Mouse (Mus musculus): Measurements from ENCODE around the gene Gm815.

Gm815 gene

DNA sequence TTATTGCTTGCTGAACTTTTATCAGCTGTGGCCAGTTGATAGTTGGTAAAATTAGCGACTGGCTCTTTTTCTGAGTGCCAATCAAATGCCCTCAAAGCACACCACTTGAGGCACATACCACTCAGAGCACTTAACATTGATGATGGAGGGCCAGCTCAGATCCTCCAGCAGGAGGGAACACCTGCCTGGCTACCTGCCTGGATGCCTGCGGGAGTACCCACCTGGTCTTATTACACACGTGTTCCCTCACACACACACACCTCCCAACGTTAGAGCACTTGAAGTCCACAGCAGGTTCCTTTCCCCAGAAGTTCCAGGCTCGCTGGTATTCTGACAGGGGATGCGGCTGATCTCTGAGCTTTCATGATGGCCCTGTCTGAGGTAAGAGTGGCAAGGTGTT lies at the start of gene Gm815:
TSS of gene Gm815 (plus strand) at position 266 of the 400 bp plus-strand sequence.
- DNase-seq (ENCODE audit: low read depth, low spot score), result no peak

DNA sequence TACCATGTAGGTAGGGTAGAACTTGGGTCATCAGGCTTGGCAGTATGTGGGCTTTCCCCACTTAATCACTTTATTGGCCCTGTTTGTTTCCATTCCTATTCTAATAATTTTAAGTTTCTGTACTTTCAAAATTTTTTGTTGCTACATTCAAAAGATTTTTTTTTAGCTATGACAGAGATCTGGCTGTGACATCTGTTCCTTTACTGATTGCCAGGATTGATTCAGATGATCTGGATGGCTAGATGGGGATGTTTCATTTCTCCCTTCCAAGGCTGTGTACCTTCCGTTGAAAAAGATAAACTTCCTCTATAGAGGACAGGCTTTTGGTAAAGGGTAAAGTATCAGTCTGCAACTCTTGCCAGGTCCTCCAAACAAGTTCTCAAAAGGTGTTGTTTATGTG lies 48.1 kb upstream of the Gm815 start:
- DNase-seq (ENCODE audit: low read depth, low spot score), result no peak

DNA sequence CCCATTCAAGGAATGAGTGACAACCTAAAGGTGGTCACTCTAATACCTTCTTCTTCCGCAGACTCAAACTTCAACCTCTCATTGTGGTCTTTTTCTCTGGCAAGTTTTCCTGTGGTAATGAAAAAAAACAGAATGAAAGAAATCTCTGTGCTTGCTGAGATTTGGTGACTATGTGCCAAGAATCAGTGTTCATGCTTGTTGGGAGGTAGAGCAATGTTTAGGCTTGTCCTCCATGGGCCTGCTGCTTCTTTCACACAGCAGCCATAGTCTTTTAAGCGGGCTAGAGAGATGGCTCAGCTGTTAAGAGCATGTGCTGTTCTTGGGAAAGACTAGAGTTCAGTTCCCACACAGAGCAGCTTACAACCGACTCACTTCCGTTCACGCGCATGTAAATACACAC lies 41.8 kb upstream of the Gm815 start:
- no peak for DNase-seq (ENCODE audit: low read depth, low spot score)

DNA sequence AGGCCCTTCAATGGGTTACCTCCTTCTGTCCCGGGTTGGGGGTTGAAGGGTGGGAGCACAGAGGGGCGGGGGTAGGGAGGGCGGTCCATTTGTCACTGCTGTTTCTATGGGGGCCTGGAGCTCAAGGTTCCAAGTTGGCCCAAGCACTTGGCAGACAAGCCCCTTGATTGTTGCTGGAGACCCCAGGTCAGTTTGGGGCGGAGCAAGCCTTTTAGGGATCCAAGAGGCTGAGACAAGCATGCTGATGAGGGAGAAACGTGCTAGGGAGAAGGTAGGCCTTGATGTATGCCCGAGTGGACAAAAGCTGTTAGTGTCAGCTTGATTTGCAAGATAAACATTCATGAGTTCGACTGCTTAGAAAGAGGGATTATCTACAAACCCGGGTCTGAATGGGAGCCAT lies 40.9 kb upstream of the Gm815 start:
- DNase-seq (ENCODE audit: low read depth, low spot score), result no peak

DNA sequence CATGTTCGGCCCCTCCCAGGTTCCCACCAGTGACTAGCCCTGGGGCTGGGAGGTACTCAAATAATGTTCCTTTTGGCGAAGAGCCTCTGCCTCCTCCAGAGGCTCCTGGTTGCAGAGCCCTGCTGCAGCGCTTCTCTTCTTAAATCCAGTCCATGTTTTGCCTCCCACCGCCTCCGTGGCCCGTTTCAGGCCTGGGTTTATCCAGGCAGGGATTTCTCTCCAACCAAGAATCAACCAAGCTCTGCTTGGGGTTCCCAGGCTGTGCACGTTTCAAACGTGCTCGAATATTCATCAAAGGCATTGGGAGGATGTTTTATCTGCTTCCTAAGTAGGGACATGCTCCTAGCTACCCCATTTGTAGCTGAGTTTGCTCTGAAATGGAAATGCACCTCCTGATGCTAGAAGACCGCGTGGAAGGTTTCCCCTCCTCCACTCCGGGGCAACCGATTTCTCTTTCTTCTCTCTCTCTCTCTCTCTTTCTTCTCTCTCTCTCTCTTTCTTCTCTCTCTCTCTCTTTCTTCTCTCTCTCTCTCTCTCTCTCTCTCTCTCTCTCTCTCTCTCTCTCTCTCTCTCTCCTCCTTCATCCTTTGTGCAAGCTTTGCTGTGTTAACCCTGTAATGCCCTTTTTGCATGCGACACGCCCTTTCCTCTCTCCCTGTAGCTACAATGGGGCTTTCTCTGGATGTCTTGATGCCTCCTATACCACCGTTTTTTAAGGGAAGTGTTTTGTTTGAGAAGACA lies 40.2 kb upstream of the Gm815 start:
- DNase-seq (ENCODE audit: low read depth, low spot score), result peak; percentile 91

DNA sequence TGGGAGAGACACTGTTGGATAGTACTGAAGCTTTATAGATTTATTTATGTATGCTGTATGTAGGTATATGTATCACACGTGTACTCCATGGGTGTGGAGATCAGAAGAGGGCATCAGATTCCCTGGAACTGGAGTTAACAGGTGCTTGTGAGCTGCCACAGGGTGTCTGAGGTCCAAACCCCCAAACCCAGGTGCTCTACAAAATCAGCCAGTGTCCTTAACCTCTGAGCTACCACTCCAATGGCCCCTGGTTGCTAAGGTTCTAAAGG lies 39.7 kb upstream of the Gm815 start:
- no peak for DNase-seq (ENCODE audit: low read depth, low spot score)

DNA sequence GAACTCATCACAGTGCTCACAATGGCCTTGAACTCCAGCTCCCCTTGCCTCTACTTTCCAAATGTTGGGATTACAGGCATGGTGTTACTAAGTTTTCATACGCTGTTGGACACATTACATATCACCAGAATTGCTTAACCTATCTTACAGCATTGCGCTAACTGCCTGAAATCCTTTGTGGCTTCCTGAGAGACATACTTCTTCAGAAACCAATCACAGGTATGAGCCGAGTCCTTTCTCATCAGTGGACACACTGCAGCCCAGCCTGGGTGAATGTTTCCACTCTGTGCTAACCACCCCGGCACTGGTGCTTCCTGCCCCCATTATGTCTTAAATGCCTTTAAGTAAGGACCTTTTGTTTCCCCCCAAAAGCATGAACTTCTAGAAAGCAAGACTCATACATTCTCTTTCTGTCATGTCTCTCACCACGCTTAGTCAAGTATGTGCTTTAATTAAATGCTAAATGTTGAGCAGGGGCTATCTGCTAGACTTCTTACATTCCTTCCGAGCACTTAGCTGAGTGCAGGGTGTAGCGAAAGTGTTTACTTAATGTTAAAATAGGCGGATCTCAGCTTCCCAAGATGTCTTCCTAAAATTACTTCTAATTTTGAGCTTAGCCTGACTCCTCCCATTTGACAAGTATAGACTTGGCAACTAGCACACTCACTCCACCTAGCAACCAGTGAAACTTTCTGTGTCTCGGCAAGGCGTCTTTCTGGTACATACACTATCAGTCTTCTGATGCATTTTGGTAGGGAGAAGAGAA lies 34.5 kb upstream of the Gm815 start:
- no peak for DNase-seq (ENCODE audit: low read depth, low spot score)

DNA sequence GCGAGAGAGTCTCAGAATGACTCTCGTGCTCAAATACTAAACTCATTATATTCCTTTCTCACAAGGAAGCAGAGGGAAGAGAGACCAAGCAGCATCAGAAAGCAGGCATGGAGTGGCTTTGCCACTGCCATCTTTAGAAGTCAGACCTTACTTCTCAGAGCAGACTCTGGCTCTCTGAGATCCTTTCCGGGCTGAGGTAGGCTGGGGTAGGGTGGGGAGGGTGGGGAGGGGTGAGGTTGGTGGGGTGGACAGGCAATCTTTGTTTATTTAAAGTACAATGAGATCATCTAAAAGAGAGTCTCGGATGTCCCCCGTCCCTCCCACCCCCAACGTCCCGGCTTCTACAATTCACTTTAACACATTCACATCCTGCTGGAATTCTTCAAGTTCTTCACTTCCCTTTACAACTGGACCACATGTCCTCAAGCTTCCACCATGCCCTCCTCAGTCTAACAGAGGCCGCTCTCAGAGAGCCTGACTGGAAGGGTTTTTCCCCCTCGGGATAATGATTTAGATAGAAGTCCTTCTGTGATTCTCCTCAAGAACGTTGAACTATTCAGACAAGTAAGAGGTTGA lies 33.3 kb upstream of the Gm815 start:
- no peak for DNase-seq (ENCODE audit: low read depth, low spot score)

DNA sequence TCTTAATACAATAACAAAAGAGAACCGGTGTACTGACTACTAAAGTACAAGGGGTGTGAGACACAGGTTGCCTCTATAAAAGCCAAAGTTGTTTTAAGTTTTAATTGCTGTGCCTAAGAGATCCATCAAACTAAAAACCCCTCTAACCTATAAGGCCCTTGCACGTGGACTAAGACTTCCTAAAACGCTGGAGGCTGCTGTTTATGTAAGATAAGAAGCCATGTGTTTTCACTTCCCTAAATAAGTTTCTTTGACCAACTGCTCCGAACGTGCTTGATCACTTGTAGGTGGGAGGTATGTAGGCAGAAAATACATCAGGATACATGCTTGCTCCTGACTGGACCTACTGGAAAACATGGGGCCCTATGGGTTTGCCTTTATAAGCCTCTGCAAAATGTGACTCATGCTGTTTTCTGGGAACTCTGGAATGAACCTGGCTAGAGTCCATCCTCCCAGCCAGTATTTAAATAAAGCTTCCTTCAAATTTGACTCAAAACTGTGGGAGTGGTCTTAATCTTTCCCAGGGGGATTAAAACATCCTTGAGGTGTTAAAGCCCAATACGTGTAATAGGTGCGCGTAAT lies 31.9 kb upstream of the Gm815 start:
- no peak for DNase-seq (ENCODE audit: low read depth, low spot score)

DNA sequence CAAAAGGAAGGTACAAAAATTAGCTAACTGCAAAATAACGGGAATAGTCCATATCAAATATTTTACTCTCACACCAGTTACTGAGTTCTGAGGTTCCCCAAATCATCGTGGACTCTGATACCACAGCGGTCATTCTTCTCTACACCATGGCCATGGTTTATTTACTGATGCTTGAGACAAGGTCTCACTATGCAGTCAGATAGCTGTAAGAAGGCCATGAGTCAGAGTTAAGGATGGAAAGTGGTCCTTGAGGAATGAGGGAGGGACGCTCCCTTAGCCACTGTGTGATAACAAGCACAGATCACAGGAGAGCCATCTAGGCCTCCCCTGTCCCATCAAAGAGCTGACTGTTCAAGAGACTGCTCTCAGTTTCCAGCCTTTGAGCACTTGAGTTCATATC lies 31.0 kb upstream of the Gm815 start:
- no peak for DNase-seq (ENCODE audit: low read depth, low spot score)

DNA sequence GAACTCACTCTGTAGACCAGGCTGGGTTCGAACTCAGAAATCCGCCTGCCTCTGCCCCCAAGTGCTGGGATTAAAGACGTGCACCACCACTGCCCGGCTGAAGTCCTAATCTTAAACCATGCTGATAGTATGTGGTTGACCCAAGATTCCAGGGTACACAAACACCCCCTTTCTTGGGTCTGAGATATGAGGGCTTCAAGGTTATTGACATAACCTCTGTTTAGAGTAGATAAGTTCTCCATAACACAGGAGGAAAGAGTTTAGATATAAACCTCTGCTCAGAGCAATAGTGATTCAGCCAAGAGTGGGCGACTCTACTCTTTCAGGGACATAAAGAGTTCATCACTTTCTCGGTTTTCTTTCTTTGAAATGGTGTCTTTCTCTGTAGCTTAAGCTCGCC lies 30.5 kb upstream of the Gm815 start:
- no peak for DNase-seq (ENCODE audit: low read depth, low spot score)

DNA sequence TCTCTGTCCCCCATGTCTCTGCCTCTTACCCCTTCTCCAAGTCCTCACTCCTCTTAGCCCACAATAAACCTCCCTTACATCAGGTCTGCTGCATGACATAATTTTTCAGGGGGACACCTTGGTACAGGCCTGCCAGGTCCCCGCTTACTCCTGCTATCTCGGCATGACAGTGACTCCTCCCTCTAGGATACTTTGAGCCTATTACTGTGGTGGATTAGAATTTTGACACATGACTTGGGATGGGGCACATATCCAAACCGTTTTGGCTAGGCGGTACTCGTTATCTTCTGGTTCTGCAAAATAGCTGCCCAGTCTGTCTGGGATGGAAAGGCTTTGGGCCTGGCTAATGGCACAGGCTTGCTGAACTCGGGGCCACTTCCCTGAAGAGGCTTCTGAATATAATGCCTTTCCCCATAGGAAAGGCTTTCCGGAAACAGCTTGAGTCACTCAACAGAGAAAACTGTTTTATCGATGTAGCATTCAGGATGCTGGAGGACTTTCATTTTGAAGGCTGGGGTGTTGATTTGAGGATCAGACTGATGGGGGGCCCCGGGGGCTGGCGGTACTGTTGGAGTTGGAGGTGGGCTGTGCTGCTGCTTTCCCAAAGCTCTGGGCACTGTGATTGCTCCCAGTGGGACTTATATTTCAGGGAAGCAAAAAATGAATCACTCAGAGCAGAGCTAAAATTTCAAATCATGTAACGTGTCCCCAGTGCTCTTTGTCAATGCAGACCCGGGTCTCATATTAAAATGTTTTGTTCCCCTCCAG lies 27.1 kb upstream of the Gm815 start:
- no peak for DNase-seq (ENCODE audit: low read depth, low spot score)

DNA sequence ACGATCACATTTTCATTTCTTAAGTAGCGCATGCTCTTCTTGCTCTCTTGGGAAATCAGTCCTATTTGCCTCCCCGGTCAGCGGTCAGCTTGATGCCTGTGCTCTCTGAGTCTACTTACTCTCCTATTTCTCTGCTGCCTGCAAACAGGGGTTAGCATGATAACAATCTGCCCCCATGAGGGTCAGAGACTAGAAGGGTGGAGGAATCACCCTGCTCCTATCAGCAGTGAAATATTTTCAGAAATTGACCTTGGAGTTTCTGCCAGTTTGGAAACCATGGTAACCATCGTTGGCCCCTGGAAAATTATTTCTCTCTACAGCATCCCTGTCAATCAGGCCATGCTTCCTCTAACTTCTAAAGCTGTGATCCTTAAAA lies 26.5 kb upstream of the Gm815 start:
- DNase-seq (ENCODE audit: low read depth, low spot score), result no peak

DNA sequence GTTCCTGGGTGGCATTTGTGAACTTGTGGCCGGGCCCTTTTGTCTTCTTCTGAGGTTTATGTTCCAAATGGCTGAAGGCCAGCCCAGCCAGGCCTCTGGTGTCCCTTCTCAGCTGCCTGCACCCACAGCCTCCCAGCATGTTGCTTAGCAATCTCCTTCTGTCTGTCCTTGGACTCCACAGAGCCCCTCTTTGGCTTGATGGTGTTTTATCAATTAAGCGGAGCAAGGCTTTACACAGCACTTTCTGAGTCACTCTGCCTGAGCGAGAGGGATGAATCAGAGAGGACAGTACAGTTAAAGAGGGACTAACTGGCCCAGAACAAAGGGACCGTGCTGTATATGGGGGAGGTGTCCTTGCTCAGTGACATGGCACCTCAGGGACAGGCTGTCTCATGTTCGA lies 22.0 kb upstream of the Gm815 start:
- no peak for DNase-seq (ENCODE audit: low read depth, low spot score)

DNA sequence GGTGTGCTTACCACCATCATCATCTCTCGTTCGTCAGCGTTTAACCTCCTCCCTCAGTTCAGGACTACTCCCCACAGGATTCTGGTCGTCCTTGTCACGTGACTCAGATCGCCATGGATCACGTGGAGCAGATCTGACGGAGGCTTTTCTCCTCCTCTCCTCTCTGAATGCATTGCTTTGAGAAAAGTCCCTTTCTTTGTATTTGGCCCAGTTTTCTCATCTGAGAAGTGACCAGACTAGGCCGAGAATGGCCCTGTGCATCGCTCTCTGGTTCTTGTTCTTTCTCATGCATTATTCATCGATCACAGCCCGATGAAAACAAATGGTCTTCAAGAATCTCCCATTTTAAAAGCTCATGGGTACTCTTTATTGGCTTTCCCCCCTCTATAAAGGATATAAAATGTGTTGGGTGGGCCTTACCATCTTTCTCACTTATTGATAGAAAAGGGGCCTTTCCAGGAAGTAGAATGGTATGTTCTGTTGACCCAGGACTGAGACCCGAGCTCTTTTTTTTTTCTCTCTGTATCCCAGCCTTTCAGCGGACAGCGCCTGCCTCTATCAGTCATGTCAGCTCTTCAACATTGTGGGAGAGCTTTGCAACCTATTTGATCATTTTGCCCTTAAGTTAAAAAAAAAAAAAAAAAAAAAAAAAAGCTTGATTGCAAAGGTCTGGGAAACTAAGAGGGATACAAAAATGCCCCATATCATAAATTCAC lies 20.5 kb upstream of the Gm815 start:
- no peak for DNase-seq (ENCODE audit: low read depth, low spot score)

DNA sequence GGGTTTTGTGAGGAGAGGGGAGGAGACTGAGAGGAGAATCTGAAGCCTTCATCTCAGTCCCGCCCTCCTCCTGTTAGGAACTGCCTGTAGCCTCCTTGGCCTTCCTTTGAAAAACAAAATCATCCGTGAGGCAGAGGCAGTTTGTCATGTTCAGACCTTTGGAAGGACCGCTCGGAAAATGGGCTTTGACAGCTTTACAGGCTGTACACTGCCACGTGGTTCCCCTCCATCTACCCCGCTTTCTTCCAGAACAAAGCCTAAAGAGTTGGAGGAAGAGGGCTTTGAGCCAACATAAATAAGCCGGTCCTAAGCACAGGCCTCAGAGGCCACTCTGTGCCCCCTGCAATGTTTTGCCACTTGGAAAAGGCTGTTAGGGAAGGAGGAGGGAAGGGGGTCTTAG lies 19.9 kb upstream of the Gm815 start:
- DNase-seq (ENCODE audit: low read depth, low spot score), result no peak

DNA sequence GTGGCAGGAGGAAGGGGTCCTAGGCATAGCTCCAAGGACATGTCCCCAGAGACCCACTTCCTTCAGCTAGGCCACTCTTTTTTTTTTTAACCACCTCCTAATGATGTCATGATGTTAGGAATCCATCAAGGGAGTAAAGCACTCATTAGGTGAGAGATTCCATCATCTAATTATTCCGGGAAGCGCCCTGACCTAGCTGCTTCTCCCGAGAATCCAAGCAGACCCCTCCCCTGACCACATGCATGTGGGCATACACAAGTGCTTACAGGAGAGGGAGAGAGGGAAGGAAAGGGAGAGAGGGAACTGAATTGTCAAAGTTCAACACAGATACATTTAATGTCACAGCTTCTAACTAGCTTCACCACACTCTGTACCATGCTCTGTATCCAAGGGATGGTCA lies 16.1 kb upstream of the Gm815 start:
- DNase-seq (ENCODE audit: low read depth, low spot score), result no peak

DNA sequence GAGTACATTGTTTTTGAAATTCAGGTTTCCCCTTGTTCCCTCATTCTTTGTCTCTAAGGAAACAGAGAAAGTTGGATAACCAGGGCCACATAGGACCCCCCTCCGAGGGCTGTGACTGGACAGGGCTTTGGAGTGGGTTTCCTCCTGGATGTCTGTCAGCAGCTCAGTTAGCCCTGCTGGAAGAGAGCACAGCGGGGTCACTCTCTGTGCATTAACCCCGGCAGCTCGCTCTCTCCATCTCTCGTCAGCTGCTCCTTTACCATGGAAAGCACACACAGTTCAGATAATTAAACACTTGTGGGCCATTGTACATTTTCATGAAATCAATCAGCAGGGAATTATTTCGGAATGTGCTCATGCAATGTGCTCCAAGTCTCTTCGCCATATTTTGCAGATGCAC lies 15.4 kb upstream of the Gm815 start:
- no peak for DNase-seq (ENCODE audit: low read depth, low spot score)

DNA sequence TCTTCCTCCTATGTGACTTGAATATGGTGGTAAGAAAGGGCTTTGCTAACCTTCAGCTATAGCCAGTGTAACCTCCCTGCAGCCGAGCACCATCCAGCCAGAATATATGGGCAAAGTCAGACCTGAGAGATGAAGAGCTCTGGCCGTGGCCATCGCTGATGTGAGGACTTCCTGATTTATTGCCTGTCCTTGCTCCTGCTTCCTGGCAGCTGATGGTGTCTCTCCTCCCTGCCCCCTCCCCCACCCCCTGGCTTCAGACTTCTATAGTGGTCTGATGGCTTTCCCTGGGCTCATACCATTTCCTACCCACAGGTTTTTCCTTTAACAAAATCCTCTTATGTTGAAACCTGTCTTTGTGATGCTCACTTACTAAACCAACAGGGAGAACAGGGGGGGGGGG lies 14.6 kb upstream of the Gm815 start:
- DNase-seq (ENCODE audit: low read depth, low spot score), result no peak

DNA sequence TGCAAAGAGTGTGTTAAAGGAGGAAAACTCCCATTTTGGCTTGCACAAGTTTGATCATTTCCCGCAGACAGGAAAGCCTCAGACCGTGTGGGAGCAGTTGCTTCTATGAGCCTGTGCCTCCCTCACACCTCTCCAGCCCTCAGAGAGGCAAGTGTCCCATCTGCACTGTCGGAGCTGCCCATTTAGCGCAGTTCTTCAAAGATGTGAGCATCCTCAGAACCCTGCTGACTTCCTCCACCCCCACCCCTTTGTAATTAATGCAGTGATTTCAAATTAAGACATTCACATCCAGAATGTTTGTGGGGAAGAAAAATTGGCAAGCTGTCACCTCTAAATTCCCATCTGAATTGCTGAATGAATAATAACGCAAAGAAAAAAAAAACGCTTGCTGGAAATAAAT lies 12.8 kb upstream of the Gm815 start:
- DNase-seq (ENCODE audit: low read depth, low spot score), result no peak

DNA sequence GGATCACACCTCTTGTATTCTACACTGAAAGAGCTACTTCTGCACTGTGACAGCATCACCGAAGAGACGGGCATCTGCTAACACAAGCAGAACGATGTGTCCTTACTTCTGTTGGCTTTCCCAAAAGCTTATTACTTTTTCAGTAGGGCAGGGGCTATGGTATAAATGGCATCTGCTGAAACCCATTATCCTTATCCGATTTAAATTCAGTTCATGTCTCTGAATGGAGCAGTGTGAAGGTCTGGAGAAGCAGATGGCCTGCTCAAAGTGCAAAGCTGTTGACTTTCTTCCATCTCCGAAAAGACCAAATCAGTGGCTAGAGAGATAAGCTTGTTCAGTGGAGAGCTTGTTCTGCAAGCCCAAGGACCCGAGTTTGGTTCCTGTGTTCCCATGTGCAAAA lies 10.1 kb upstream of the Gm815 start:
- peak; percentile 33 for DNase-seq (ENCODE audit: low read depth, low spot score)

Data from retina, postnatal 7 days (tissue).